Mouse (Mus musculus): ENCODE results near the gene Gm14569. TPM values are rescaled to one million over a fixed set of nuclear protein-coding genes. Genes with fewer than 3 reads are reported as not detected.
A peak's percentile ranks its signal among the peaks of the same experiment; 100 is the strongest.

Gene Gm14569
- total RNA-seq (2021) = 1 to 10 TPM; 4.7 to 5.6 TPM
- long read RNA-seq, experiment 1 = 0 reads
- long read RNA-seq, experiment 2 = 0 reads

DNA sequence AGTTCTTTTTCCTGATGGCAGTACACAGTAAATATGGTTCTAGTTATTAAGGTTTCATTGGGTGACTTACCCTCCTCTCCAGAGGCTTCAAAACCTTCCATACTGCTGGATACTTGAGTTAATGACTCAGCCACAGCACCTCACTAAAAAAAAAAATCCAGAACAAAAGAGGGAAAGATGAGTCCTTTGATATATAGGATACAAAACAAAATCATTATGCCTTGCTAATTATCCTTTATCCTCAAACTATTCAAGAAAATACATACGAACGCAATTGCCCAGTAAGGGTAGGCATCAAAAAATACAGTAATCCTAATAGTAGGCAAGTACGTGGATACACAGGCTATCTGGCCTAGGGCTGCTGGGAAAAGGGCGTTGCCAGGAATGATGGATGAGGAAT is at the start of gene Gm14569:
Gene Gm14569, minus strand, starts transcription at position 101 of the 400 bp plus-strand sequence.
- no peak for DNase-seq (ENCODE audit: low spot score in 2 of 2)

DNA sequence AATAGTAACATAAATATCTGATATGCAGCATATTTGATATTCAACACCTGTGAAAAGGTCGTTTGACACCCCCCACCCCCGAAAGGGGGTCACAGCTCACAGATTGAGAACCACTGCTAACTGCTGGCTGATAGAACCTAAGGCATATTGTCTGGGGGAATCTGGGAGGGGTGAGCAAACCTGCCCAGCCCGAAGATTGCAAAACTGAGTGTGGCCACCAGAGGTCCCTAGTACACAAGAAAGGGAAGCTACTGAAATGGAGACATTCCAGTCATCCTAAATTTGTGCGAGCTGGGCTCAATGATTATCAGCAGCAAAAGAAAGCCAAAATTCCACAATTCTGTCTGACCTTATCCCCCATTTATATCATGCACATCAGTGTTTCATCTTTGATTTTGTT is 42.9 kb upstream of the Gm14569 start:
- DNase-seq (ENCODE audit: low spot score in 2 of 2) = peak; percentile 31 to 44

DNA sequence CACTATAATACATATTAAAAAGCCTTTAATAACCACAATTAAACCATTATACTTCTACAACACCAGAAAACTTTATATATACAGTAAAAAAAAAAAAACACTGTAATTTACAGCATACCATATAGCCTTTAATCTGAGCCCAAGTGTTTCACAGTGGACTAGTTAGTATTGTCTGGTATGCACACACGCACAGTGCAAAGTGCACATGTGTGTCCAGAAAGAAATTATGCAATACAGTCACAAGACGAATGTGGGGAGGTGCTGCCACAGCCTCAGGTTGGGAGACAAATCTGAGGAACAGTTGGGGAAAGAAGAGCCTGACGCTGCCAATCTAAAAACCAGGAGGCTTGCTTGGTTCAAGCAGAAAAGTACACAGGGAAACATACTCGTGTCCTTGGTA is 42.1 kb upstream of the Gm14569 start:
- DNase-seq (ENCODE audit: low spot score in 2 of 2) = no peak

DNA sequence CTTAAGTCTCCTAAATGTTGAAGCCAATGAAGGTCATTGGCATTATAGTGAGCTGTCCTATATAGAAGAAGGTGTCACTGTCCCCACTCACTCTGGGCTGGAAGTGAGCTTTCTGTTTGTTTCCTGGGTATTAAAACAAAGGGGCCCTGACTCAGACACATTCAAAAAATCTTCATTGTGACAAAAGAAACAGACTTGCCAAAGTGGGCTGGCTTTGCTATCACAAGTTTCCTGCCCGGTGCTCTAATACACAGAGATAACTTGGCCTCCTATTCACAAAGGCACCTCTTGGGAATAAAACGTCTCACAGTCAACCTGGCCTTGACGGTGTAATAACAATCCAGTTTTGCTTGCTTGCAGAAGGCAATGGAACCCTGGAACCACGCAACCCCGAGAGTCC is 38.6 kb upstream of the Gm14569 start:
- DNase-seq (ENCODE audit: low spot score in 2 of 2) = no peak

- no peak for DNase-seq (ENCODE audit: low spot score in 2 of 2)
Observed at GRCm38 (mm10) chrX:36523729-36524128, 32.1 kb upstream of the Gm14569 start.

DNA sequence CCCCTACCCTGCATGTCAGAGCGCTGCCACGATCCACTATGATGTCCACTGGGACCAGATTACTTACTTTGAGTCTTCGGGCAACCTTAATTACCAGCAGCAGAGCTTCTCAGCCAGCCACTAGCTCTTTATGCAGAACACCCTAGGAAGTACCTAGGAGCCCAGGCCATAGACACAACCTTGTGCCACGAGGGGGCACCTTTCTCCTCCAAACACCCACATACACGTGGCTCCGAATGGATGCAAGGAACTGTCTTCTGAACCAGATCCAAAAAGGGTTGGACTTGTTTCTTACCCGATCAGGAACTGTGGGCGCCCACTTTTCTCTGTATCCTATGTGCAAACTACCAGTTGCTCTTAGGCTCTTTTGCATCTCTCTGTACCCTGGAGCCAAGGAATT is 22.1 kb upstream of the Gm14569 start:
- no peak for DNase-seq (ENCODE audit: low spot score in 2 of 2)

- DNase-seq (ENCODE audit: low spot score in 2 of 2) = no peak
Observed at GRCm38 (mm10) chrX:36513231-36513630, 21.6 kb upstream of the Gm14569 start.

DNA sequence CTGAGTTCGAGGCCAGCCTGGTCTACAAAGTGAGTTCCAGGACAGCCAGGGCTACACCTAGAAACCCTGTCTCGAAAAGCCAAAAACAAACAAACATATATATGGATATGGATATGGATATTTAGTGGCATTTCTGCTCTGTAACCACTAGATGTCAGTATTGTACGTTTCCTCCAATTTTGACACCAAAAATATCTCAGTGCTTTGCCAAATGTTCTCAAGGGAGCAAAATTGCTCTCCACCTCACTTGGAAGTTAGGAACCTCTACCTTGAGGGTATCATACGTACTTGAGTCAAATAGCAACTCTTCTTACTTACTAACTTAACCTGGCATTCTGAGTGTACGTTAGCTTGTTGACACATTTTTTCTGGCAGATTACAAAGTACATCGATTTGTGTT is 15.2 kb upstream of the Gm14569 start:
- DNase-seq (ENCODE audit: low spot score in 2 of 2) = no peak

DNA sequence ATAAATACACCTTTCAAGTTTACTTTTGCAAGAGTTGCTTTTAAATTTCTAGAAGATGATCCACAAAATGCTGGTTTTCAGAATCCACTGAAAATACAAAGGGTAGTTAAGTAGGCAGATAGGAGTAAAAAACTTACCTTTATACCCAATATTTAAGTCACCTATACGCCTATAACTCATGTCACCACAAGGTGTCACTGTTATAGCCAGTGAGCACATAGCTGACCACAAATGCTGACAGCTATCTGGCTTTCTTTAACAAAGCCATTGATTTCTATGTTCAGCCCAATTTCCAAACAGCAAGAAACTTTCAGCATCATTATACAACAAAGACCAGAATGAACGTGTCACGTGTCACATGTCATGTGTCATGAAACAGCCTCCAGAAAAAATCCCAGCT is 2.1 kb downstream of the Gm14569 start:
- DNase-seq (ENCODE audit: low spot score in 2 of 2) = no peak

DNA sequence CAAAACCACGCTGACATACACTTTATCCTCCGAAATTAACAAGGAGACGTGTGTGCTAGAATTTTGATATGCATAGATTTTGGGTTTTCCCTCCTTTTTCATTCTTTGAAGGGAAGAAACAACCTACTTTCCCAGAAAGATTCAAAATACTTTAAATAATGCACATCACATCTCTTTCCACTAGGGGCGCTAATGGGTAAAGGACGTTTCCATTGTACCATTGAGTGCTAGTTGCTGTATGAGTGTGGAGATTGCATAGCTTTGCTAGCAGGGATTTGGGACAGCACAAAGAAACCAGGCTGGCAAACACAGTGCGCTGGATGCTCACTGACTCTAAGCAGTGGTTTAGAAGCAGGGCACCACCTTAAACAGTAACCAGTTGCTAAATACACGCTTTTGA is 3.6 kb downstream of the Gm14569 start:
- DNase-seq (ENCODE audit: low spot score in 2 of 2) = no peak

GRCm38 (mm10) chrX:36474873-36475272 is 16.8 kb downstream of the Gm14569 start:
- no peak for DNase-seq (ENCODE audit: low spot score in 2 of 2)

- DNase-seq (ENCODE audit: low spot score in 2 of 2) = no peak
Observed at GRCm38 (mm10) chrX:36474103-36474751, 17.4 kb downstream of the Gm14569 start.

DNA sequence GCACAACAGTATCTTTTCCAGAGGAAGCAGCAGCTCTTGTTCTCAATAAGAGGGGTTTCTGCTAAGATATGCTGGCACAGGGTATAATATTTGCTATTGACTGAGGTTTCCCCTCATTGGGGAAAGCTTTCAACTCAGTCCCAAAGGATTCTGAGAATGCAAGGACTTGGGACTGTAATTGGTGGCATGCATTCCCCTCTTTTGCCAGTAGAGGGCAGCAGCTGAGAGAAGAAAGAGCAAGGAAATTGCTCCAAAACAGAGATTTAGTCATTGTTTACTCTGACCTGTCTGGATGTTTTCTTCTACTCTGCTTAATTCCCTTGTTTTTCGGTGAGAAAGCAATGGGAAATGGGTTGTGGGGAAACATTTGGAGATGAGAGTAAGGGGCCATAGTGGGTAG is 35.6 kb downstream of the Gm14569 start:
- no peak for DNase-seq (ENCODE audit: low spot score in 2 of 2)

DNA sequence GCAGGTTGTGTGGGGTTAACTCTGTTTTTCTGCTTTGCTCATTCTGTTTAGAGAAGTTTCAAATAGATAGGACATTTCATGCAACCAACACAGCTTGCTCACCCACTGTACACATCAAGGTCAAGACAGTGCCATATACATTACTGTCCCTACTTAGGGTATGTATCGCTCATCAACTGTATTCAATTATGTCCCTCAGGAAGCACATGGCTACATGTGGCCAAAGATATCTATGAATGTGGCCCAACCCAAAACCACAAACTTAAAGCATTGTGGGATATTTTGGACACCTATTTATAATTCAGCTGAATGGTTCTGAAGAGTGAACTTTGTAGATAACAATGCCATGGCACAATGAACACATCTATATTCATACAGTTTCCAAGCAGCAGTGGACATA is 53.7 kb downstream of the Gm14569 start:
- no peak for DNase-seq (ENCODE audit: low spot score in 2 of 2)

GRCm38 (mm10) chrX:36434993-36435392 is 56.6 kb downstream of the Gm14569 start:
- no peak for DNase-seq (ENCODE audit: low spot score in 2 of 2)

DNA sequence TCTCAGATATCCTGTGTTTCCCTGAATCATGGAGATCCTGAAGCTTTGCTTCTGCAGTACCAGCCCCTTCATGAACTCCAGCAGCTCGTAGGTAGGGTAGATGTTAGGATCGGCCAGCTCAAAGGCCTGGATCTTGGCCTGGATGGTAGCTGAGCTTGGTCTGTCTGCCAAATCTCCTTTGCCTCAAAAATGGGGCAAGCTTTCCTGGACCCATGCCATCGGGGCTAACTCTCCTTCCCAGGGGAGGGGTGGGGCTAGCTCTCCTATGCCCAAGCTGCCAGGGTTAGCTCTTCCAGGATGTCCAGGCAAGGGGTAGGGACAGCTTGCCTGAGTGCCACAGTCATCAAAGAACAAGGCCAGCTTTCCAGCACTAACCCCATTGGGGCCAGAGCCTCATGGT is 72.5 kb downstream of the Gm14569 start:
- DNase-seq (ENCODE audit: low spot score in 2 of 2) = no peak

GRCm38 (mm10) chrX:36402316-36402715 is 89.3 kb downstream of the Gm14569 start:
- DNase-seq (ENCODE audit: low spot score in 2 of 2) = no peak

DNA sequence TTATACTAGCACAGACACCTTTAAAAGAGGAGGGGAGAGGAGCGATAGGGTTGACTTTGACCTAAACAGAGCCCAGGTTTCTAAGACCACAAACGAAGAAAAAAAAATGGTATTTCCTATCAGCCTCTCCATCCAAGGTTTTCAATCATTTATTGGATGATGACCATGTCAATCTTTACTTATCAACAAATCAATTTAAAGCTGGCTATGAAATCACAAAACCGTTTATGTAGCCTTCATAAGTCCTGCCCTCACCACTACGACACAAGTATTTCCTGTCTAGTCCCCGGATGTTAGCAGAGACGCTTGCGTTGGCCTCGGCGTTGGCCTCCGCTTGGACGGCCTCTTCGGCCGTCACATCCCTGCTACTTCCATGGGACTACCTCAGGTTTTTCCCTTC is 90.7 kb downstream of the Gm14569 start, which contains the start of gene Gm6268:
Gene Gm6268, plus strand, starts transcription at position 301 of the 400 bp plus-strand sequence.
- DNase-seq (ENCODE audit: low spot score in 2 of 2) = no peak

- DNase-seq (ENCODE audit: low spot score in 2 of 2) = no peak
Observed at GRCm38 (mm10) chrX:36393279-36393678, 98.4 kb downstream of the Gm14569 start.

DNA sequence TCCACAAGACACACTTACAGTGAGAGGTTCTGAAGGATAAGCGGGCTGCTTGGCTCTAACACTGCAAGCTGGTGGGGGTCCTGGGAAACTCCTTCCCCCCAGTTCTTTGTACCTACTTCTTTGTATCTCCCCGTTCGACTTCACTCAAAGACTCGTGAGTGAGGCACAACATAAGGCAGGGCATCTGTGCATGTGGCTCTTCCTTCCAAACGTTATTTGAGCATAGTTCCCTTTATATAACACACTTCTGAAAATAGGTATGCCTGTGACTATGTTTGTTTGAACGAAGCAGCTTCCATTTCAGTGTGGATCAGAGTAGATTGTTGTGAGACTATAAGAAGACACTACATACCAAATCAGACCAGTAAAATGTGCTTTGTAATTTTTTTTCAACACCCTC is 99.0 kb downstream of the Gm14569 start:
- DNase-seq (ENCODE audit: low spot score in 2 of 2) = no peak

- DNase-seq (ENCODE audit: low spot score in 2 of 2) = no peak
Observed at GRCm38 (mm10) chrX:36390503-36390902, 101.1 kb downstream of the Gm14569 start.

DNA sequence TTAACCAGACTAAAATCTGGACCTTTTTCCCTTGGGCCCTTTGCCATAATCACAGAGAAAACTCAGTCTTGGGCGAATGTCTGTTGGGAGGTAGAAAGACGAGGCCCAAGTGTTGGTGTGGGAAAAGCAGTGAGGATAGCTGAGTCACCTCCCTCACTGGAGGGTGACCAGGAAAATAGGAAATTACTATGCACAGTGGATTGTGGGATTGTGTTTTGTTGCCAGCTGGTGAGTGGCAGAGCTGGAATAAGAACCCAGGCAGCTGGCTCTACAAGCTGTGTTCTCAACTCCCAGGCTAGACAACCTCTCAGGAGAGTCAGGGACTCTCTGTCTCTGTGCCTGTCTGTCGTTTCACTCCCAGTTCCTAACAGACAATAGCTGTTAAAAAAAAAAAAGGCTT is 101.7 kb downstream of the Gm14569 start:
- no peak for DNase-seq (ENCODE audit: low spot score in 2 of 2)

DNA sequence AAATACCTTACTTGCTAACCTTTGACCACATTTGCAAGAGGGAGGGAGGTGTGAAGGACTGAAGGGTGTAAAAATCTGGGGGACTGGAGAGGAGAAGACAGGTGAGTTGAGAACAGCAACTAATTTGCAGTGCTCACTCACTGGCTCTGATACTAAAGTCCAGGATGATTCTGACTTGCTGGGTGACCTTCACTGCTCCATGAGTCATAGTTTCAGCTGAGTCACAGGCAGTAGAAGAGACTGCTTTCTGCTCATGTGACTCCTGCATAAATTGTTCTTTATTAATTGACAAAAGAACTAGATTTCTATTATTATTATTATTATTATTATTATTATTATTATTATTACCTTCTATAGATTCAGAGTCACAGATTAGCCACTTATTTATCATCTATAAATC is 106.3 kb downstream of the Gm14569 start:
- DNase-seq (ENCODE audit: low spot score in 2 of 2) = no peak

Measured in adrenal gland, postnatal 4 days (tissue).